Mouse (Mus musculus): Measurements from ENCODE around the gene Cdadc1.

The Cdadc1 gene

DNA sequence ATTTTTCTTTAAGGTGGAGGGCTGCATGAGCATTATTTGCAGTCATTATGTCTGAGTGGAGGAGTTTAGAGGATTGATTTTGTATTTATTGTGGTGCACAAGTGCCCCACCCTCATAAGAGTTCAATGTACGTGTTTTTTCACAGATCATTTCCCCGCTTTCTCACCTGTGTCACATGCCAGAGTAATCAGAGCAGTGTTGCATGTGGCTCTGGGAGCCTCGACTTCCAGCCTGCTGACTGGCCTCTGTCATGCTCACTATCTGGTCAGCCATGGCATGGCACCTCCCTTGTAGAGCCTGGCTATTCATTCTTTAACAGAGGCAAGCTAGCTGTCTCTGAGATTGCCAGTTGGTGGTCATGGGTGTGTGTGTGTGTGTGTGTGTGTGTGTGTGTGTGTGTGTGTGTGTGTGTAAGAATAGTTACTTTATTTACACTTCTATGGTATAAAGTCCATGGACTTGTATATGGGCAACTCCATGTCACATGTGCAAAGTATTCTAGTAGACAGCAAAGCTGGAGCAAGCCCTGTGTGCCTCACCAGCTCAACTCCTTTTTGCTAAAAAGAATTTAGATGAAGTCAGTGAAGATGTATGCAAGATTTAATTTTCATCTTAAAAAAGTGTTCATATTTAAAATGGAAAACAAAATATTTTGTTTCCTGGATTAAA, 54.5 kb downstream of the Cdadc1 start:
- no peak for DNase-seq

DNA sequence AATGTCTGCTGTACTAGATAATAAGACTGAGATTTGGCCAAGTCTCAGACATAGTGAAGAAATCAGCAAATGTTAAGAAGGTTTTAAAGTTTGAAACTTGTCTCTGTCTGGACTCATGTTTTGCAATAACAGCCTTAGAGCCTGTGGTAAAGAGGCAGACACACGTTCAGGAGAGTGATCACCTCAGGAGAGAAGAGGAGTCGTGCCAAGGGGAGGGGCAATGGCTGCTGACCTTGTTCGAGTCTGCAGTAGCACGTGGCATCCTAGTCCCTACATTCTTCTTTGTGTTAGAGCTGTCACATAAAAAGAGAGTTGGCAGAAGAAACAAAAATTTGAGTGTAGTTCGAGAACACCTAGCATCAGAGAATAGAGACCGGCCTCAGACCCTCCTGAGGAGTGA, 57.0 kb downstream of the Cdadc1 start:
- no peak for DNase-seq

DNA sequence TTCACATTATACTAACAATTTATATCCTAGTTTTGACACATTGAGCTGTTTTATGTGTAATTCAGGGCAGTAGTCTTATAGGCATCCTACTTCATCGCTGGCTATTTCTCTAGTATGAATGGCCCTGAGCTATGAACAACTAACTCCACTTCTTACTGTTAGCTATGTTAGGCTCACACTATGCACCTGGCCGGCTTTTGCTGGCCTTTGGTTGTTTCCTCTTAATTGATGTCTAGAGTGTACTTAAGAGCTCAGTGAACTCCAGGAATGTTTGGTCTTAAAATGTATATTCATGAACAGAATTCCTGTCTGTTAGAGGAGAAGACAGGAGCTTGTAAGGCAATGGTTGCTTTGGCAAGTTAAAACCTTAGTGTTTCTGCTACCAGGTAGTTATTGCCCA, 57.5 kb downstream of the Cdadc1 start:
- DNase-seq, result no peak

DNA sequence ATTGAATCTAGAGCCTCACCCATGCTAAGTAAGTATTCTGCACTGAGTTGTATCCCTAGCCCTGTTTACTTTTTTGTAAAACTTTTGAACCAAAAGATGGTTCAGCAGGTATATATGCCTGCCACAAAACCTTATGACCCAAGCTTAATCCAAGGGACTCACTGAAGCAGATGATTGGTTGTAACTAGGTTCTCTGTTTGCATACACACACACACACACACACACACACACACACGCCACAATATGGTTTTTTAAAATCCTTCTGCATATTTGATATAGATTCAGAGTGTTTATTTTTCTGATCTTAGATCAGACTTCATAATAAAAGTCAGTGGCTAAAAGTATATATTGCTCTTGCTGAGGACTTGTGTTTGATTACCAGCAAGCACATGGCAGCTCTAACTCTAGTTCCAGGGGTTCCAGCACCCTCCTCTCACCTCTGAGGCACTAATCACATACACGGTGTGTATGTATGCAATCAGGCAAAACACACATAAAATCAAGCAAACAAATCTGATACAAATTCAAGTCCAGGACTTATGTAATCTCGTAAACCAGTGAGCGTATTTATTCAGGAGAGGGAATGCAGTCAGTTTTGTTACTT, 59.8 kb downstream of the Cdadc1 start:
- DNase-seq, result no peak

DNA sequence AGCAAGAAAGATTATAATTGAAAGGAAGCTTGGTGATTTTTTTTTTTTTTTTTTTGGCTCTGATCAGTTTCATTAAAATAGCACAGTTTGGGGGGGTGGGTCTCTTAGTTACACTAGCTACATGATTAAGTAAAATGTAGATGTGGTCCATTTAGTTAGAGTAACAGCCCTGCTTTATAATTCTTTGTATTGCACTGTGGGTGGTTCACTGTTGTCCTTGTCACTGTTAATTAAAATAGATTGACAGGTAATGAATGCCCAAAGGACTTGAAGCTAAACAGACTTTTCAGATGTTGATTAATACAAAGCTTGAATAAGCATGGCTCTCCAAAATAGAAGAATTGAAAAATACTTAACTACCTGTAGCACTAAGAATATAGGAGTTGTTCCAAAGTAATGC, 63.9 kb downstream of the Cdadc1 start:
- no peak for DNase-seq

DNA sequence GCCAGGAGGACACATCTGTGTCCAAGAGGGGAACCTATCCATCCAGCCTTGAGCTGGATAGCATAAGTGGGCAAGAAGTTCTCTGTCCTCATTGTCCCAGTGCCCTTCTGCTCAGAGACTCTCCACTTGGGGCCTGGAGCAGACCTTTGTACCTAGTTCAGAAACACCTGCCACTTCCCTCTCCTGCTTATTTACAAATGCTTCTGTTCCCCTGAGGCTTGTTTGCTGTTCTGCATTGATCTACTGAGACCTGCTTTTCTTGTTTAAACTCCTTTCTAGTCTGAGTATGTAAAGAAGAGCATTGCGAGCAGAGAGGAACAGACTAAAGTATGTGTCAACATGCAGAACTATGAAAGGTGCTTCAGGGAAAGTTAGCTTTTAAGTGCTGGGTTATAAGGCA, 64.8 kb downstream of the Cdadc1 start:
- DNase-seq, result no peak

DNA sequence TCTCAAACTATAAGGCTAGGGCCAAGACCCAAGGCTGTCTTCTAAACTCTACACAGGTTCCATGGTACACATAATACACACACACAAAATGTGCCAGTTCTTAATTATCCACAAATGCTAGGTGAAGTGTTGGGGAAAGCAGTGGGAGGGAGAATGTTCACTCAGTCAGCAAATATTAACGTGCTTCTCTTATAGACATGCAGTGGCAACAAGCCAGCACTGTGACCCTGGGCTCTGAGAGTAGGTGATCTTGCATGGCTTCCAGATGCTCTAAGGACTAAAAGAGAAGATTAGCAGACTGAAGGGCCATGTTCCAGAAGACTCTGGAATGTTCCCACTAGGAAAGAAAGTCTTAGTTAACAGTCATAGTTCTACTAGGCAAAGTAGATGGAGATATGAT, 67.0 kb downstream of the Cdadc1 start:
- DNase-seq, result no peak

DNA sequence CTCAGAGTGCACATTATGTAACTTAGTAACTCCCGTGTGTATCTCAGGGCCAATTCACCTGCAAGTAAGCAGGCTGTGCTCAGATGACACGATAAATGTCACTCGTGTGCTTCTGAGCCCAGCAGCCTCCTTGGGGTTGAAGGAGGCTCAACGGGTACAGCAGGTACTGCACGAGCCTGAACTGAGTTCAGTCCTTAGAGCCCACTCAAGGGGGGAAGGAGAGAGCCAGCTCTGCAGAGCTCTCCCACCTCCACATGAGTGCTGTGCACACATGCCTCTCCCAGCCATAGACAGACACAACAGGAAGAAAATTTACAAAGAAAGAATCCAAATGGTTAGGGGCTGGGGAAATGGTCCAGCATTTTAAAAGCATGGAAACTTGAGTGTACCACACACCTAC, 71.9 kb downstream of the Cdadc1 start:
- no peak for DNase-seq

DNA sequence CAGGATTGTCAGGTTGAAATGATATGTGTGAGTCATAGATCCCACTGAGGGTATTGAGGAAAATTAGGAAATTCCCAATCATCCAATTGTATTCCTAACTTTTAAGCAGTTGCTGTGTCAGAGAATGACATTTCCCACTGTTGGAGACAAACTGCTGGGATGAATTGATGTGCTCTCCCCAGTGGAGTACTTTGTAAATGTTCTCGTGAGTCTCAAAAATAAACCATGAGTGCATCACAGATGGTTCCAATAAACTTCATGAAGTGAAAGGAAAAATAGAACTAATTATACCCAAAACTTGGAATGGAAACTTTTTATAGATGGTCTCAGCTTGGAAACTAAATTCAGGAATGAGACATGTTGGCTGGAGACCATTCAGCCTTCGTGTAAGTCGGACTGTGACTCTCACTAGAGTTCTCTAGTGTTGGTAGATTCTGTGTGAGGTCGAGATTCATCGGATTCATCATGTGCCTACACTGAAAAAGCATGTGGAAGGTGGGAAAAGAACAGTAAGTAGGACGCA, 83.8 kb downstream of the Cdadc1 start:
- DNase-seq, result no peak
